Mouse (Mus musculus): ENCODE data around the gene Tmtc2. TPM values are rescaled to one million over a fixed set of nuclear protein-coding genes. Genes with fewer than 3 reads are reported as not detected.

Tmtc2 gene
- polyA plus RNA-seq, 1 experiment from 2014 or later: 5.7 TPM

DNA sequence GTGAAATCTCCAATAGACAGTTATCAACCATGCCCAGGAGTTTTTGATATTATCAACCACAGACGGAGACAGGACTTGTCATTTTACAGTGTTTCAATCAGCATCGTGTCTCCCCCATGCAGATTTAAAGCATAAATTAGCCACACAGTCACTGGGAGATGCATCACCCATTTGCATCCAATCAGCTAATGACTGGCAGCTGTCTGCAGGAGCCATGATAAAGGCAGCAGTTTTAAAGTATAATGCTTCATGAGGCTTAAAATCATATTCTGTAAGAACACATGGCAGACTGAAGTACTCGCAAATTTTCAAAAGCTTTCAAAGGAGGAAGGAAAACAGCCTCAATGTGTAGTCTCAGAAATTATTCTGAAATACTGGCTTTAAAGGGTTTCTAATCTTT lies 209.8 kb downstream of the Tmtc2 start:
- H3K4me1 ChIP-seq (replicated peaks; ENCODE audit: control insufficient read depth, insufficient read depth): no peaks in the 10 kb centered on the region
- no peaks in the 10 kb centered on the region for H3K27me3 ChIP-seq (ENCODE audit: control insufficient read depth, insufficient read depth, low read length)
- no peak overlapping the region for H3K9ac ChIP-seq (ENCODE audit: low read length)
- ATAC-seq (ENCODE audit: low FRiP score, low TSS enrichment) (no peak), DNase-seq (ENCODE audit: low spot score) (no peak)
- TF ChIP-seq CTCF (IDR thresholded peaks at IDR 0.05; ENCODE audit: low read depth) (no peak), EP300 (optimal IDR thresholded peaks at IDR 0.05) (no peak)
- no peaks in the 10 kb centered on the region for H3K9me3 ChIP-seq (ENCODE audit: control insufficient read depth, low read length)
- H3K36me3 ChIP-seq (ENCODE audit: control insufficient read depth, insufficient read depth, low read length): no peaks in the 10 kb centered on the region
- no peak overlapping the region for H3K4me3 ChIP-seq (ENCODE audit: low read depth, low read length)
- 90% methylated on average over 3 of the region's 3 CpGs for WGBS
- H3K27ac ChIP-seq (replicated peaks): no peak overlapping the region
- H3K4me2 ChIP-seq (replicated peaks; ENCODE audit: low read depth): no peak overlapping the region

DNA sequence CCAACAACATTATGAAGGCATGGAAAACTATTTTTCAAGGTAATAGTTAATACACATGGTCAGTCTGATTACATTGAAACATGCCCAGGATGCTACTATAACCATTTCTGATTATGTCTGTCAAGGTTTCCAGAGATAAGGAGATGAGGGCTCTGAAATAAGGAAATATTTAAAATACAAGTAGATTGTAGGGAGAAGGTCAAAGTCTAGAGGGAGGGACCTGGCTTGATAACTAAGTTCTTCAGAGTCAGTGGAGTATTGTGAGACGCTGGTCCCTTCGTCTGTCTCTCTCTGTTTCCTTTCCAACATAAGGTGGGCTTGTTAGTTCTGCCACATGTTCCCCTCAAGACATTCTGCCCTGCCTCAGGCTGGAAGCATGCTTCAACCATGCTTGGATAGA lies 223.9 kb downstream of the Tmtc2 start:
- DNase-seq (ENCODE audit: low spot score) (no peak), ATAC-seq (ENCODE audit: low FRiP score, low TSS enrichment) (no peak)
- H3K9ac ChIP-seq (ENCODE audit: low read length): no peak overlapping the region
- H3K27ac ChIP-seq (replicated peaks): no peak overlapping the region
- no peak for TF ChIP-seq CTCF (IDR thresholded peaks at IDR 0.05; ENCODE audit: low read depth)
- TF ChIP-seq EP300 (optimal IDR thresholded peaks at IDR 0.05): no peak
- H3K4me2 ChIP-seq (replicated peaks; ENCODE audit: low read depth): no peak overlapping the region
- H3K9me3 ChIP-seq (ENCODE audit: control insufficient read depth, low read length): no peaks in the 10 kb centered on the region
- 76% methylated on average over 2 of the region's 2 CpGs for WGBS
- H3K36me3 ChIP-seq (ENCODE audit: control insufficient read depth, insufficient read depth, low read length): no peaks in the 10 kb centered on the region
- H3K4me3 ChIP-seq (ENCODE audit: low read depth, low read length): no peak overlapping the region
- H3K27me3 ChIP-seq (ENCODE audit: control insufficient read depth, insufficient read depth, low read length): no peaks in the 10 kb centered on the region
- H3K4me1 ChIP-seq (replicated peaks; ENCODE audit: control insufficient read depth, insufficient read depth): no peaks in the 10 kb centered on the region

DNA sequence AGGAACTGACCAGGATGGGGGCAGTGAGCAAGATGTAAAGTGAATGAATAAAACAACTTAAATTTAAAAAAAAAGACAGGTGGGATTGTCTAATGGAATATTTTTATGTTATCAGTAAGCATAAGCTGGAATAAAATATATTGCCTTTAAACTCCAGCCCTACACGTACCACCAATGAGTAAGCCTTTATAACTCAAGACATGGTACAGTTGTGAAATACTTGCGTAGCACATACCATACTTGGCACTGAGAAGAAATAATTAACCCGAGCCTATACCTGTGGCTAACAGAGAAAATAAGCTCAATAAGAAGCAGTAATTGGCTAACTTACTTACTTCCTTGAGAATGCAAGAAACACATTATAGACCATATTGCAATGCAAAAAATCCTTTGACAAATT lies 228.3 kb downstream of the Tmtc2 start:
- ATAC-seq (ENCODE audit: low FRiP score, low TSS enrichment) (no peak), DNase-seq (ENCODE audit: low spot score) (no peak)
- no peak overlapping the region for H3K4me3 ChIP-seq (ENCODE audit: low read depth, low read length)
- no peak overlapping the region for H3K27ac ChIP-seq (replicated peaks)
- H3K9ac ChIP-seq (ENCODE audit: low read length): no peak overlapping the region
- no peaks in the 10 kb centered on the region for H3K9me3 ChIP-seq (ENCODE audit: control insufficient read depth, low read length)
- TF ChIP-seq EP300 (optimal IDR thresholded peaks at IDR 0.05): no peak
- TF ChIP-seq CTCF (IDR thresholded peaks at IDR 0.05; ENCODE audit: low read depth): no peak
- no peaks in the 10 kb centered on the region for H3K36me3 ChIP-seq (ENCODE audit: control insufficient read depth, insufficient read depth, low read length)
- WGBS: 85% methylated on average over 3 of the region's 3 CpGs
- no peak overlapping the region for H3K4me2 ChIP-seq (replicated peaks; ENCODE audit: low read depth)
- no peaks in the 10 kb centered on the region for H3K4me1 ChIP-seq (replicated peaks; ENCODE audit: control insufficient read depth, insufficient read depth)
- H3K27me3 ChIP-seq (ENCODE audit: control insufficient read depth, insufficient read depth, low read length): no peaks in the 10 kb centered on the region

DNA sequence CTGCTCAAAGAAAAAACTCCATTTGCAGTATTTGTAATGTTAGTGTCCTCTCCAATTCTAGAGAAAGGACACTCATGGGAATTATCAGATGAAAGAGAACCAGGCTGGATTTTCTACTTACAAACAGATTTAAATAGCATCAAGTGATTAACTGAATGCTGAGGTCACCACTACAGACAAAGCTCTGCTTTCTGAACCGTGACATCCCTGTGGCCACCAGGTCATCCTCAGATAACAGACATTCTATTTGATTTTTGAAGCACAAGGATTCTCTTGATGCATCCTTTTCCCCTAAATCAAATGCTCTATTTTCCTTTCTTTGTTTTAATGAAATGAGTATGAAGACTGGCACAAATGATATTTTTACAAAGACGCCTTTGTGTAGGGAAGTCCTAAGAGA lies 241.4 kb downstream of the Tmtc2 start:
- 87% methylated on average over 2 of the region's 2 CpGs for WGBS
- ATAC-seq (ENCODE audit: low FRiP score, low TSS enrichment): no peak

DNA sequence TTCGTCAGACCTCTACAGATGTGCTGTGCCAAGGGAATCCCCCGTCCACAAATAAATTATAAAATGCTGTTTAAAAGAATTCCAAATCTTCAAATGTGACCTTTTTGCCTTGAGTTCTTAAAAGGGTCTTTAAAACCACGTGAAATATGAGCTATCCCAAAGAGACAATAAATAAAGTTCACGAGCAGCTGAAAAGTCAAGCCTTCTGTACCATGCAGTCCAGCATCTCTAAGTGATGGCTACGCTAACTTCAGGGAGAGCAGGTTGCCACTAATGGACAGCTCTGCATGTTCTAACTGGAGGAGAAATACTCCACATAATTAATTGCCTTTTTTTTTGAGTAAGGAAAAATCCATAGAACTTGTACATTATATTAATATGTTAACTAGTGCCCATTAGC lies 243.9 kb downstream of the Tmtc2 start:
- H3K36me3 ChIP-seq (ENCODE audit: control insufficient read depth, insufficient read depth, low read length): no peaks in the 10 kb centered on the region
- 62% methylated on average over 5 of the region's 5 CpGs for WGBS

More for the DNA sequence above, 241.4 kb downstream of the Tmtc2 start:
- Histone ChIP-seq H3K9ac (ENCODE audit: low read length) (no peak overlapping the region), H3K4me2 (replicated peaks; ENCODE audit: low read depth) (no peak overlapping the region), H3K9me3 (ENCODE audit: control insufficient read depth, low read length) (no peaks in the 10 kb centered on the region), H3K27me3 (ENCODE audit: control insufficient read depth, insufficient read depth, low read length) (no peaks in the 10 kb centered on the region), H3K4me3 (ENCODE audit: low read depth, low read length) (no peak overlapping the region), H3K27ac (replicated peaks) (no peak overlapping the region), H3K4me1 (replicated peaks; ENCODE audit: control insufficient read depth, insufficient read depth) (no peaks in the 10 kb centered on the region), H3K36me3 (ENCODE audit: control insufficient read depth, insufficient read depth, low read length) (no peaks in the 10 kb centered on the region)
- no peak for TF ChIP-seq CTCF (IDR thresholded peaks at IDR 0.05; ENCODE audit: low read depth)
- no peak for TF ChIP-seq EP300 (optimal IDR thresholded peaks at IDR 0.05)
- DNase-seq (ENCODE audit: low spot score): no peak

DNA sequence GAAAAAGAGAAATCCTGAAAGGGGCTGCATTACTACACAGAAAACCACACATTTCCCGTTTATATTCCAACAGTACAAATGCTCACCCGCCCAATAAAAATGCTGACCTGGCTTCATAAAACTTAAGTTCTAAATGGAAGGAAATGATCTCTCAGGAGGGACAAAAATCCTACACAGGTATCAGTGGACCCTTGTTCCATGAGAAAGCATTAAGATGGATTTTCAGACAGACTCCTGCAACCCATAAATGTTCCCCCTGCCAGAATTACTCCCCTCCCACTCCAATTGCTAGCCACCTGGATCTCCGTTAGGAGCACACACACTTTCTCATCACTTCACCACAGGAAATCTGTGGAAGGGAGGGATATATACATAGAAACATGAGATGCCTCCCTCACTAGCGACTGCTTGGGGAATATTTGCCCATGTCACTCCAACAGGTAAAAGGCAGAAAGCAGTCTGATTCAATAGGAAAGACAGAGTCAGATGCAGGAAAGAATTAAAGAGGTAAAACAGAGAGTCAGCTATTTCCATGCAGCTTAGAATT lies 250.5 kb downstream of the Tmtc2 start:
- Histone ChIP-seq H3K4me1 (replicated peaks; ENCODE audit: control insufficient read depth, insufficient read depth) (no peaks in the 10 kb centered on the region), H3K9ac (ENCODE audit: low read length) (no peak overlapping the region), H3K4me2 (replicated peaks; ENCODE audit: low read depth) (no peak overlapping the region), H3K27me3 (ENCODE audit: control insufficient read depth, insufficient read depth, low read length) (no peaks in the 10 kb centered on the region), H3K9me3 (ENCODE audit: control insufficient read depth, low read length) (no peaks in the 10 kb centered on the region), H3K4me3 (ENCODE audit: low read depth, low read length) (no peak overlapping the region), H3K27ac (replicated peaks) (no peak overlapping the region), H3K36me3 (ENCODE audit: control insufficient read depth, insufficient read depth, low read length) (peaks cover 3% of the 10 kb centered on the region; the same call in 1 of the 2 replicates)
- no peak for ATAC-seq (ENCODE audit: low FRiP score, low TSS enrichment)
- TF ChIP-seq EP300 (optimal IDR thresholded peaks at IDR 0.05) (no peak), CTCF (IDR thresholded peaks at IDR 0.05; ENCODE audit: low read depth) (no peak)
- no peak for DNase-seq (ENCODE audit: low spot score)
- 76% methylated on average over 4 of the region's 4 CpGs for WGBS

More for the DNA sequence above, 243.9 kb downstream of the Tmtc2 start:
- Histone ChIP-seq H3K4me1 (replicated peaks; ENCODE audit: control insufficient read depth, insufficient read depth) (no peaks in the 10 kb centered on the region), H3K27ac (replicated peaks) (no peak overlapping the region), H3K9ac (ENCODE audit: low read length) (no peak overlapping the region), H3K4me3 (ENCODE audit: low read depth, low read length) (no peak overlapping the region), H3K4me2 (replicated peaks; ENCODE audit: low read depth) (no peak overlapping the region), H3K27me3 (ENCODE audit: control insufficient read depth, insufficient read depth, low read length) (no peaks in the 10 kb centered on the region), H3K9me3 (ENCODE audit: control insufficient read depth, low read length) (no peaks in the 10 kb centered on the region)
- ATAC-seq (ENCODE audit: low FRiP score, low TSS enrichment) (no peak), DNase-seq (ENCODE audit: low spot score) (no peak)
- TF ChIP-seq CTCF (IDR thresholded peaks at IDR 0.05; ENCODE audit: low read depth) (no peak), EP300 (optimal IDR thresholded peaks at IDR 0.05) (no peak)

All from stomach, postnatal 0 days (tissue).